Mouse (Mus musculus) ES-Bruce4 (cell line): ENCODE data around the gene Cd300lf.

Source experiments
- CTCF ChIP-seq: IDR thresholded peaks from one replicate; pipeline ENCODE4 v1.8.1; 2011; ENCODE audit warnings: low read depth, low read length
- POLR2A ChIP-seq: IDR thresholded peaks from one replicate; pipeline ENCODE4 v1.8.1; 2011; ENCODE audit warnings: low read length; ENCODE audit not compliant: insufficient read depth

GRCm38 (mm10) chr11:115107403-115107916 is 26.3 kb downstream of the Cd300lf start:
- TF ChIP-seq CTCF (no peak), POLR2A (no peak)
